Mouse (Mus musculus) heart, embryonic 11.5 days (tissue): Measurements from ENCODE around the gene Atp1a4. TPM values are rescaled to one million over a fixed set of nuclear protein-coding genes. Genes with fewer than 3 reads are reported as not detected.
A peak's percentile ranks its signal among the peaks of the same experiment; 100 is the strongest.

Experiments used
- ATAC-seq: fragments of 200-750 bp; cut with Nextera tagmentation; replicated peaks from 2 replicates; pipeline ENCODE4 v1.8.0; 2017; ENCODE audit warnings: moderate library complexity; ENCODE audit not compliant: insufficient number of reproducible peaks, low FRiP score, low TSS enrichment
- H3K27ac ChIP-seq: fragments of 300-500 bp; sonication (generic); 2 replicates; pipeline ENCODE4 v1.5.1; 2014; ENCODE audit warnings: mild to moderate bottlenecking, low read depth, low read length
- H3K27me3 ChIP-seq: fragments of 300-500 bp; sonication (generic); 2 replicates; pipeline ENCODE4 v1.6.1; 2014; ENCODE audit warnings: mild to moderate bottlenecking, low read length, mixed read lengths; ENCODE audit not compliant: control insufficient read depth, insufficient read depth
- H3K36me3 ChIP-seq: fragments of 300-500 bp; sonication (generic); 2 replicates; pipeline ENCODE4 v1.6.1; 2014; ENCODE audit warnings: mild to moderate bottlenecking, low read length, moderate library complexity, mixed read lengths; ENCODE audit not compliant: control insufficient read depth, insufficient read depth
- H3K4me1 ChIP-seq: fragments of 300-500 bp; sonication (generic); 2 replicates; pipeline ENCODE4 v1.6.1; 2014; ENCODE audit warnings: low read length; ENCODE audit not compliant: control insufficient read depth, insufficient read depth
- H3K4me2 ChIP-seq: fragments of 300-500 bp; sonication (generic); 2 replicates; pipeline ENCODE4 v1.6.1; 2014; ENCODE audit warnings: mild to moderate bottlenecking, moderate library complexity
- H3K4me3 ChIP-seq: fragments of 300-500 bp; sonication (generic); 2 replicates; pipeline ENCODE4 v1.5.1; 2014; ENCODE audit warnings: low read depth, low read length
- H3K9ac ChIP-seq: fragments of 300-500 bp; sonication (generic); 2 replicates; pipeline ENCODE4 v1.6.1; 2014; ENCODE audit warnings: mild to moderate bottlenecking, low read depth, low read length, moderate library complexity
- H3K9me3 ChIP-seq: fragments of 300-500 bp; sonication (generic); replicated peaks from 2 replicates; pipeline ENCODE4 v1.6.1; 2016; ENCODE audit warnings: low read length; ENCODE audit not compliant: control insufficient read depth
- WGBS: fragments of 180-500 bp; shearing (Covaris S2); extraction: QIAGEN DNeasy Blood & Tissue Kit; methylation state at CpG from one replicate; pipeline ENCODE4 v1.1.7; 2014; ENCODE audit not compliant: insufficient replicate concordance; 5-methylcytosine and 5-hydroxymethylcytosine counted together
- polyA plus RNA-seq: library from polyadenylated mRNA; unstranded; fragments of >200 nt; fragmentation: Nextera tagmentation; extraction: Ambion mirVana; gene quantifications from 2 replicates; pipeline ENCODE4 v1.2.1, GENCODE M21; 2014

Gene Atp1a4
- polyA plus RNA-seq, 1 experiment from 2014 or later = 0.31 TPM

- Histone ChIP-seq H3K4me3 (no peak overlapping the region), H3K4me1 (peaks cover 7% of the 10 kb centered on the region; the same call in 1 of the 2 replicates), H3K9ac (no peak overlapping the region), H3K4me2 (no peak overlapping the region), H3K27me3 (no peaks in the 10 kb centered on the region), H3K27ac (no peak overlapping the region), H3K9me3 (no peaks in the 10 kb centered on the region), H3K36me3 (no peaks in the 10 kb centered on the region)
- ATAC-seq = no peak
- WGBS = 61% methylated on average over 3 of the region's 3 CpGs
Observed at GRCm38 (mm10) chr1:172277172-172277571, 19.0 kb upstream of the Atp1a4 start.

GRCm38 (mm10) chr1:172274547-172274946, 16.3 kb upstream of the Atp1a4 start:
- Histone ChIP-seq H3K27ac (no peak overlapping the region), H3K4me1 (peaks cover 7% of the 10 kb centered on the region; the same call in 1 of the 2 replicates), H3K36me3 (no peaks in the 10 kb centered on the region), H3K27me3 (no peaks in the 10 kb centered on the region), H3K9ac (no peak overlapping the region), H3K4me2 (no peak overlapping the region), H3K9me3 (no peaks in the 10 kb centered on the region), H3K4me3 (no peak overlapping the region)
- ATAC-seq = no peak
- 67% methylated on average over 5 of the region's 5 CpGs for WGBS

- no peak overlapping the region for H3K4me3 ChIP-seq
- WGBS = 51% methylated on average over 5 of the region's 5 CpGs
- H3K27ac ChIP-seq = no peak overlapping the region
Observed at GRCm38 (mm10) chr1:172274116-172274515, 15.9 kb upstream of the Atp1a4 start.

GRCm38 (mm10) chr1:172273386-172273785, 15.2 kb upstream of the Atp1a4 start:
- ATAC-seq = no peak
- no peaks in the 10 kb centered on the region for H3K9me3 ChIP-seq
- H3K27me3 ChIP-seq = no peaks in the 10 kb centered on the region
- H3K4me1 ChIP-seq = peaks cover 3% of the 10 kb centered on the region; the same call in 1 of the 2 replicates
- H3K36me3 ChIP-seq = no peaks in the 10 kb centered on the region
- H3K4me3 ChIP-seq = no peak overlapping the region
- no peak overlapping the region for H3K27ac ChIP-seq
- 82% methylated on average over 6 of the region's 6 CpGs for WGBS
- H3K9ac ChIP-seq = no peak overlapping the region
- no peak overlapping the region for H3K4me2 ChIP-seq

More at GRCm38 (mm10) chr1:172274116-172274515, 15.9 kb upstream of the Atp1a4 start:
- Histone ChIP-seq H3K9ac (no peak overlapping the region), H3K9me3 (no peaks in the 10 kb centered on the region), H3K4me2 (no peak overlapping the region), H3K36me3 (no peaks in the 10 kb centered on the region), H3K4me1 (peaks cover 7% of the 10 kb centered on the region; the same call in 1 of the 2 replicates), H3K27me3 (no peaks in the 10 kb centered on the region)
- no peak for ATAC-seq

GRCm38 (mm10) chr1:172271765-172272164, 13.6 kb upstream of the Atp1a4 start:
- Histone ChIP-seq H3K4me3 (no peak overlapping the region), H3K36me3 (no peaks in the 10 kb centered on the region), H3K27me3 (no peaks in the 10 kb centered on the region), H3K27ac (no peak overlapping the region), H3K9ac (no peak overlapping the region), H3K4me2 (no peak overlapping the region), H3K9me3 (no peaks in the 10 kb centered on the region), H3K4me1 (no peaks in the 10 kb centered on the region)
- ATAC-seq = no peak
- 76% methylated on average over 10 of the region's 10 CpGs for WGBS

GRCm38 (mm10) chr1:172271208-172271607, 13.0 kb upstream of the Atp1a4 start:
- Histone ChIP-seq H3K4me2 (no peak overlapping the region), H3K36me3 (no peaks in the 10 kb centered on the region), H3K4me3 (no peak overlapping the region), H3K27me3 (no peaks in the 10 kb centered on the region), H3K9ac (no peak overlapping the region), H3K27ac (no peak overlapping the region), H3K4me1 (no peaks in the 10 kb centered on the region), H3K9me3 (no peaks in the 10 kb centered on the region)
- ATAC-seq = no peak
- 87% methylated on average over 3 of the region's 3 CpGs for WGBS

- no peak for ATAC-seq
- H3K27ac ChIP-seq = peak within 1 kb of the TSS; percentile 46; the same call in 1 of the 2 replicates
Observed at GRCm38 (mm10) chr1:172261477-172262078, 3.4 kb upstream of the Atp1a4 start, which contains the start of gene Igsf8. Igsf8 (plus strand) TSS chr1:172261641.

GRCm38 (mm10) chr1:172247679-172248078, 10.5 kb downstream of the Atp1a4 start:
- H3K36me3 ChIP-seq = no peaks in the 10 kb centered on the region
- peaks cover 16% of the 10 kb centered on the region for H3K4me1 ChIP-seq
- no peak overlapping the region for H3K4me2 ChIP-seq
- ATAC-seq = no peak
- no peak overlapping the region for H3K9ac ChIP-seq
- 42% methylated on average over 2 of the region's 2 CpGs for WGBS
- H3K9me3 ChIP-seq = no peaks in the 10 kb centered on the region
- no peak overlapping the region for H3K4me3 ChIP-seq
- no peak overlapping the region for H3K27ac ChIP-seq
- 0 out of 2 replicates have a peak, but pooled peaks cover 5% of the 10 kb centered on the region for H3K27me3 ChIP-seq

More at GRCm38 (mm10) chr1:172261477-172262078, 3.4 kb upstream of the Atp1a4 start, which contains the start of gene Igsf8:
- no peaks in the 10 kb centered on the region for H3K9me3 ChIP-seq
- no peak within 1 kb of the TSS for H3K4me3 ChIP-seq
- H3K36me3 ChIP-seq = no peaks in the 10 kb centered on the region; the same call in 1 of the 2 replicates
- 65% methylated on average over 8 of the region's 8 CpGs for WGBS
- H3K27me3 ChIP-seq = no peaks in the 10 kb centered on the region
- peaks cover 4% of the 10 kb centered on the region; the same call in 1 of the 2 replicates for H3K4me1 ChIP-seq
- H3K9ac ChIP-seq = no peak within 1 kb of the TSS
- no peak within 1 kb of the TSS for H3K4me2 ChIP-seq

GRCm38 (mm10) chr1:172247216-172247615, 11.0 kb downstream of the Atp1a4 start:
- Histone ChIP-seq H3K4me2 (no peak overlapping the region), H3K9ac (no peak overlapping the region), H3K4me1 (peaks cover 20% of the 10 kb centered on the region), H3K4me3 (no peak overlapping the region), H3K27ac (no peak overlapping the region), H3K9me3 (no peaks in the 10 kb centered on the region), H3K27me3 (0 out of 2 replicates have a peak, but pooled peaks cover 5% of the 10 kb centered on the region), H3K36me3 (no peaks in the 10 kb centered on the region)
- no peak for ATAC-seq
- 67% methylated on average over 4 of the region's 4 CpGs for WGBS
